In genomic region chr15:80342394-80342793, GRCm38 (mm10) we compare ENCODE assay signal across 24 mouse cellular contexts. TPM values are rescaled to one million over a fixed set of nuclear protein-coding genes. Genes with fewer than 3 reads are reported as not detected.
DNase-seq lines count a peak whose midpoint lies in the region; ATAC-seq lines count a peak whose summit lies in the region.
"Had no signal": no experiment of that assay in that cellular context is flagged by ENCODE, and none has a peak within 500 bp of the region (broad histone marks: within the 10 kb centered on the region; RNA-seq: fewer than 3 reads in every experiment).

No protein-coding gene starts in this region.

- no peak overlapping the region for H3K4me3 ChIP-seq in kidney, embryonic 14.5 days (ENCODE audit: low read length)
- H3K4me3 ChIP-seq: forebrain, embryonic 13.5 days; heart, embryonic 13.5 days; layer of hippocampus, adult 2 months; left cerebral cortex, adult 2 months; limb, embryonic 12.5 days; megakaryocyte, embryonic 14.5 days; midbrain, embryonic 12.5 days had no signal

- DNase-seq in cerebellum, postnatal 10 days = peak; percentile 50 to 51
- DNase-seq in cerebellum, adult 8-10 months = no peak
- DNase-seq in kidney, postnatal 14 days = peak; percentile 12
- peak; percentile 37 for DNase-seq in MN1 (ENCODE audit: low spot score)
- DNase-seq in NIH3T3 (ENCODE audit: low read depth) = peak; percentile 30
- DNase-seq in natural killer cell, adult 2 months (ENCODE audit: low spot score in 2 of 2) = no peak
- DNase-seq: gastrocnemius, postnatal 10 days; thymus, postnatal 4 days had no signal

- no peaks in the 10 kb centered on the region for H3K9me3 ChIP-seq in kidney, embryonic 14.5 days (ENCODE audit: control insufficient read depth, low read length)
- H3K9me3 ChIP-seq: forebrain, embryonic 13.5 days; midbrain, embryonic 12.5 days had no signal

- H3K4me1 ChIP-seq in kidney, embryonic 14.5 days (ENCODE audit: control insufficient read depth, insufficient read depth, low read length) = no peaks in the 10 kb centered on the region
- H3K4me1 ChIP-seq: megakaryocyte, embryonic 14.5 days; midbrain, embryonic 12.5 days had no signal

- WGBS in kidney, embryonic 14.5 days = 68% methylated on average over 4 of the region's 4 CpGs

- H3K4me2 ChIP-seq in kidney, embryonic 14.5 days (replicated peaks; ENCODE audit: low read depth, low read length) = no peak overlapping the region
- H3K4me2 ChIP-seq: forebrain, embryonic 13.5 days; heart, embryonic 13.5 days; hindbrain, embryonic 14.5 days; limb, embryonic 12.5 days; liver, embryonic 11.5 days; midbrain, embryonic 12.5 days had no signal

- H3K27me3 ChIP-seq in kidney, embryonic 14.5 days (ENCODE audit: control insufficient read depth, insufficient read depth, low read length) = no peaks in the 10 kb centered on the region
- H3K27me3 ChIP-seq: limb, embryonic 12.5 days; midbrain, embryonic 12.5 days; Patski had no signal

- H3K9ac ChIP-seq in kidney, embryonic 14.5 days (ENCODE audit: low read depth, low read length) = no peak overlapping the region
- H3K9ac ChIP-seq: forebrain, embryonic 13.5 days; heart, embryonic 13.5 days; hindbrain, embryonic 14.5 days; limb, embryonic 12.5 days; midbrain, embryonic 12.5 days had no signal

- ATAC-seq in kidney, embryonic 14.5 days (ENCODE audit: low FRiP score, low TSS enrichment) = no peak
- ATAC-seq: forebrain, embryonic 13.5 days; intestine, postnatal 0 days; Patski had no signal

- no peak overlapping the region for H3K27ac ChIP-seq in kidney, embryonic 14.5 days (ENCODE audit: low read depth, low read length)
- H3K27ac ChIP-seq: forebrain, embryonic 13.5 days; heart, embryonic 13.5 days; hindbrain, embryonic 14.5 days; layer of hippocampus, adult 2 months; left cerebral cortex, adult 2 months; limb, embryonic 12.5 days; midbrain, embryonic 12.5 days had no signal

- no peaks in the 10 kb centered on the region for H3K36me3 ChIP-seq in kidney, embryonic 14.5 days (ENCODE audit: control insufficient read depth, insufficient read depth, low read length)
- H3K36me3 ChIP-seq: heart, embryonic 13.5 days; limb, embryonic 12.5 days; midbrain, embryonic 12.5 days had no signal

RNA-seq across cellular contexts. Expression of gene Cacna1i, which starts 55.4 kb away (rescaled TPM):
- polyA plus RNA-seq in kidney, embryonic 14.5 days (2014; fragmentation: Nextera tagmentation; extraction: Ambion mirVana) = 0.09 TPM in 1 of 2 replicates, not detected in the other
- polyA plus RNA-seq: C2C12; embryonic facial prominence, embryonic 11.5 days; heart, embryonic 13.5 days; limb, embryonic 12.5 days; liver, embryonic 16.5 days; stomach, embryonic 14.5 days had no signal

Comparison
In these comparisons a context has a peak if more than half of its experiments do, and no peak if none do; other contexts are left out.
1. DNase-seq: peak in cerebellum, postnatal 10 days (2 of 2), kidney, postnatal 14 days (single experiment), MN1 (single experiment) and NIH3T3 (single experiment); none in cerebellum, adult 8-10 months (single experiment) and natural killer cell, adult 2 months (0 of 2).